ENCODE assay signal across 13 mouse cellular contexts in genomic region chr9:4458193-4458592, GRCm38 (mm10).
"Had no signal": no experiment of that assay in that cellular context is flagged by ENCODE, and none has a peak within 500 bp of the region (broad histone marks: within the 10 kb centered on the region; RNA-seq: fewer than 3 reads in every experiment).

No protein-coding gene starts in this region.

- ATAC-seq: liver, embryonic 12.5 days; midbrain, embryonic 15.5 days had no signal

- H3K4me3 ChIP-seq: limb, embryonic 15.5 days; liver, embryonic 12.5 days; midbrain, embryonic 15.5 days; neural tube, embryonic 12.5 days; stomach, embryonic 15.5 days had no signal

- DNase-seq: kidney, postnatal 36 days; layer of hippocampus, adult 9-11 months; layer of hippocampus, postnatal 36 days; lung, embryonic 14.5 days; lung, postnatal 10 days; lung, postnatal 4 days; thymus, postnatal 36 days had no signal

- H3K4me2 ChIP-seq: limb, embryonic 15.5 days; liver, embryonic 12.5 days; lung, embryonic 14.5 days; midbrain, embryonic 11.5 days; midbrain, embryonic 15.5 days; neural tube, embryonic 12.5 days; stomach, embryonic 15.5 days had no signal

- H3K36me3 ChIP-seq: limb, embryonic 15.5 days; liver, embryonic 12.5 days; neural tube, embryonic 12.5 days; stomach, embryonic 15.5 days had no signal

- H3K9me3 ChIP-seq: limb, embryonic 15.5 days; liver, embryonic 12.5 days; midbrain, embryonic 15.5 days; neural tube, embryonic 12.5 days; stomach, embryonic 15.5 days had no signal

- H3K27ac ChIP-seq: limb, embryonic 15.5 days; liver, embryonic 12.5 days; midbrain, embryonic 15.5 days; neural tube, embryonic 12.5 days; stomach, embryonic 15.5 days had no signal

- H3K27me3 ChIP-seq: limb, embryonic 15.5 days; liver, embryonic 12.5 days; midbrain, embryonic 15.5 days; neural tube, embryonic 12.5 days; stomach, embryonic 15.5 days had no signal

- H3K4me1 ChIP-seq: limb, embryonic 15.5 days; liver, embryonic 12.5 days; midbrain, embryonic 15.5 days; neural tube, embryonic 12.5 days; stomach, embryonic 15.5 days had no signal

- H3K9ac ChIP-seq: limb, embryonic 15.5 days; liver, embryonic 12.5 days; lung, embryonic 14.5 days; midbrain, embryonic 15.5 days; neural tube, embryonic 12.5 days; stomach, embryonic 15.5 days had no signal
